Mouse (Mus musculus): ENCODE measurements around the gene Cdip1. TPM values are rescaled to one million over a fixed set of nuclear protein-coding genes. Genes with fewer than 3 reads are reported as not detected.

Cdip1 gene
- total and polyA plus RNA-seq, 3 experiments = 22.2 to 28.0 (median 22.3) TPM

- no peaks in the 10 kb centered on the region for H3K27me3 ChIP-seq (replicated peaks)
- H3K36me3 ChIP-seq (replicated peaks in 1 of 2; ENCODE audit: control insufficient read depth in 1 of 2, insufficient read depth in 1 of 2, low read length in 1 of 2) = peaks cover 0 to 14% of the 10 kb centered on the region in 2 experiments
- in situ Hi-C loops (cut with MboI; ENCODE audit: low pct_ligation_motif_present, low pct_unique_long_range_greater_than_20kb, low sequenced_read_pairs) = loop anchor here (25.0 kb wide), 1 partner anchor 108 kb away; no protein-coding TSS in a partner anchor
- H3K4me3 ChIP-seq (replicated peaks in 1 of 3; ENCODE audit: low read depth in 2 of 3, low read length in 2 of 3, poor library complexity in 1 of 3) = no peak overlapping the region
- no peak overlapping the region for H3K27ac ChIP-seq (ENCODE audit: insufficient read depth, low read depth)
- dilution Hi-C loops (cut with MboI; ENCODE audit: extremely low pct_ligation_motif_present, extremely low pct_unique_long_range_greater_than_20kb, low sequenced_read_pairs) = no loop called here
- H3K9ac ChIP-seq (ENCODE audit: insufficient read depth, low read depth) = no peak overlapping the region
- no peak for DNase-seq (ENCODE audit: extremely low read depth)
- TF ChIP-seq MAX (IDR thresholded peaks at IDR 0.05; ENCODE audit: low read length) = no peak
- H3K4me1 ChIP-seq (ENCODE audit: control insufficient read depth in 1 of 2, insufficient read depth in 2 of 2) = peaks cover 4 to 23% of the 10 kb centered on the region in 2 experiments; a peak in 3 of 4 replicates
- H3K4me2 ChIP-seq (ENCODE audit: insufficient read depth, low read depth, poor library complexity, severe bottlenecking) = no peak overlapping the region
- 0 out of 2 replicates have a peak, but pooled peaks cover 3% of the 10 kb centered on the region for H3K79me2 ChIP-seq (replicated peaks; ENCODE audit: control insufficient read depth, extremely low read depth, insufficient read depth, poor library complexity, severe bottlenecking)
- H3K9me3 ChIP-seq (replicated peaks; ENCODE audit: low read length) = no peaks in the 10 kb centered on the region
Measured at GRCm38 (mm10) chr16:4754045-4754444, 36.0 kb downstream of the Cdip1 start.

- dilution Hi-C loops (cut with MboI; ENCODE audit: extremely low pct_ligation_motif_present, extremely low pct_unique_long_range_greater_than_20kb, low sequenced_read_pairs) = no loop called here
Measured at GRCm38 (mm10) chr16:4752155-4752554, 37.9 kb downstream of the Cdip1 start.

GRCm38 (mm10) chr16:4742186-4742585, 47.9 kb downstream of the Cdip1 start:
- DNase-seq (ENCODE audit: extremely low read depth) = no peak
- Histone ChIP-seq H3K4me1 (ENCODE audit: control insufficient read depth in 1 of 2, insufficient read depth in 2 of 2) (peaks cover 0 to 21% of the 10 kb centered on the region in 2 experiments; a peak in 1 of 4 replicates), H3K36me3 (replicated peaks in 1 of 2; ENCODE audit: control insufficient read depth in 1 of 2, insufficient read depth in 1 of 2, low read length in 1 of 2) (peaks cover 0 to 24% of the 10 kb centered on the region in 2 experiments), H3K9me3 (replicated peaks; ENCODE audit: low read length) (peaks cover 10% of the 10 kb centered on the region), H3K27ac (ENCODE audit: insufficient read depth, low read depth) (no peak overlapping the region), H3K4me2 (ENCODE audit: insufficient read depth, low read depth, poor library complexity, severe bottlenecking) (no peak overlapping the region), H3K4me3 (replicated peaks in 1 of 3; ENCODE audit: low read depth in 2 of 3, low read length in 2 of 3, poor library complexity in 1 of 3) (no peak overlapping the region), H3K9ac (ENCODE audit: insufficient read depth, low read depth) (no peak overlapping the region), H3K27me3 (replicated peaks) (no peaks in the 10 kb centered on the region), H3K79me2 (replicated peaks; ENCODE audit: control insufficient read depth, extremely low read depth, insufficient read depth, poor library complexity, severe bottlenecking) (peaks cover 30% of the 10 kb centered on the region)
- dilution Hi-C loops (cut with MboI; ENCODE audit: extremely low pct_ligation_motif_present, extremely low pct_unique_long_range_greater_than_20kb, low sequenced_read_pairs) = no loop called here
- in situ Hi-C loops (cut with MboI; ENCODE audit: low pct_ligation_motif_present, low pct_unique_long_range_greater_than_20kb, low sequenced_read_pairs) = no loop called here
- TF ChIP-seq SMC3 (IDR thresholded peaks at IDR 0.05; ENCODE audit: low read depth, low read length) (no peak), ELF1 (IDR thresholded peaks at IDR 0.05; ENCODE audit: low read depth, low read length) (no peak), GABPA (IDR thresholded peaks at IDR 0.05; ENCODE audit: insufficient replicate concordance, low read depth, low read length) (no peak), RAD21 (IDR thresholded peaks at IDR 0.05; ENCODE audit: low read depth, low read length) (no peak), MAZ (IDR thresholded peaks at IDR 0.05; ENCODE audit: low read depth, low read length) (no peak), TBP (conservative IDR thresholded peaks at IDR 0.05; ENCODE audit: low read depth, low read length) (no peak), E2F4 (IDR thresholded peaks at IDR 0.05; ENCODE audit: insufficient replicate concordance, low read depth, low read length) (no peak), ZKSCAN1 (IDR thresholded peaks at IDR 0.05; ENCODE audit: borderline replicate concordance, low read depth, low read length) (no peak), NELFE (IDR thresholded peaks at IDR 0.05; ENCODE audit: low read depth, low read length) (no peak)

More at GRCm38 (mm10) chr16:4752155-4752554, 37.9 kb downstream of the Cdip1 start:
- in situ Hi-C loops (cut with MboI; ENCODE audit: low pct_ligation_motif_present, low pct_unique_long_range_greater_than_20kb, low sequenced_read_pairs) = loop anchor here (25.0 kb wide), 1 partner anchor 110 kb away; no protein-coding TSS in a partner anchor
- peaks cover 0 to 12% of the 10 kb centered on the region in 2 experiments for H3K36me3 ChIP-seq (replicated peaks in 1 of 2; ENCODE audit: control insufficient read depth in 1 of 2, insufficient read depth in 1 of 2, low read length in 1 of 2)
- no peaks in the 10 kb centered on the region for H3K79me2 ChIP-seq (replicated peaks; ENCODE audit: control insufficient read depth, extremely low read depth, insufficient read depth, poor library complexity, severe bottlenecking)
- H3K27ac ChIP-seq (ENCODE audit: insufficient read depth, low read depth) = no peak overlapping the region
- H3K27me3 ChIP-seq (replicated peaks) = no peaks in the 10 kb centered on the region
- no peak overlapping the region for H3K4me2 ChIP-seq (ENCODE audit: insufficient read depth, low read depth, poor library complexity, severe bottlenecking)
- DNase-seq (ENCODE audit: extremely low read depth) = peak; percentile 61
- no peak overlapping the region for H3K9ac ChIP-seq (ENCODE audit: insufficient read depth, low read depth)
- TF ChIP-seq JUND (conservative IDR thresholded peaks at IDR 0.05; ENCODE audit: low read depth, low read length) = peak; percentile 84
- peak; percentile 60; the same call in 1 of the 2 replicates for TF ChIP-seq JUN (IDR thresholded peaks at IDR 0.05; ENCODE audit: insufficient read depth, low read depth, low read length)
- no peak for TF ChIP-seq MEF2A (IDR thresholded peaks at IDR 0.05; ENCODE audit: borderline replicate concordance, low read depth, low read length)
- TF ChIP-seq USF1 (IDR thresholded peaks at IDR 0.05; ENCODE audit: low read depth, low read length) = no peak
- TF ChIP-seq CHD1 (IDR thresholded peaks at IDR 0.05; ENCODE audit: low read depth, low read length) = no peak
- no peak for TF ChIP-seq MAZ (IDR thresholded peaks at IDR 0.05; ENCODE audit: low read depth, low read length)
- no peak for TF ChIP-seq MAX (IDR thresholded peaks at IDR 0.05; ENCODE audit: low read length)
- peak; percentile 89 for TF ChIP-seq IRF4 (IDR thresholded peaks at IDR 0.05; ENCODE audit: low read depth, low read length)
- no peak for TF ChIP-seq KAT2A (IDR thresholded peaks at IDR 0.05; ENCODE audit: insufficient replicate concordance, low read length)
- peak; percentile 88 for TF ChIP-seq EP300 (IDR thresholded peaks at IDR 0.05; ENCODE audit: low read length)
- H3K9me3 ChIP-seq (replicated peaks; ENCODE audit: low read length) = no peaks in the 10 kb centered on the region
- H3K4me1 ChIP-seq (ENCODE audit: control insufficient read depth in 1 of 2, insufficient read depth in 2 of 2) = peaks cover 4 to 21% of the 10 kb centered on the region in 2 experiments; a peak in 3 of 4 replicates
- no peak overlapping the region for H3K4me3 ChIP-seq (replicated peaks in 1 of 3; ENCODE audit: low read depth in 2 of 3, low read length in 2 of 3, poor library complexity in 1 of 3)

All from CH12.LX (cell line).